Mouse (Mus musculus): ENCODE results near the gene Ptprd. TPM values are rescaled to one million over a fixed set of nuclear protein-coding genes. Genes with fewer than 3 reads are reported as not detected.

The Ptprd gene
- polyA plus RNA-seq, 1 experiment from 2014 or later: 46.2 TPM

DNA sequence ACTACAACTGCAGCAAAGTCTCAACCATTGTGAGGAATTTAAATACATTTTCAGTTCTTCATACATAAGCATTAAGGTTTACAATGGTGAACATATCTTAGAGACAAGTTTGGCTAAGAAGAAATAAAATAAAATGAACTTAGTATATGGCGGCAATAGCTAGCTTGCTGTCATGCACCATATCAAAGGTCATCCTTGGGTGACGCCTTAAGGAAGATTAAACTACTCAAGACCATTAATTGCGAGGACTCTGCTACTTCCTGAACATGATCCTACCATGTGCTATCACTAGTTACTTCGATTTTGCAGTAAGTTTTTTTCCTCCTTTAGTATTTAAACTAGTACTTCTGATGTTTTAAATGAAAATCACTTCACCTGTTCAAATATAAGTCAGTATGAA lies 1949.0 kb downstream of the Ptprd start:
- DNase-seq (ENCODE audit: low spot score) (no peak), ATAC-seq (ENCODE audit: low read depth) (no peak)
- Histone ChIP-seq H3K4me2 (ENCODE audit: low read depth, low read length) (no peak overlapping the region), H3K9ac (ENCODE audit: low read depth, low read length) (no peak overlapping the region), H3K36me3 (ENCODE audit: control insufficient read depth, insufficient read depth, low read length) (no peaks in the 10 kb centered on the region), H3K4me3 (ENCODE audit: low read depth, low read length) (no peak overlapping the region), H3K27me3 (replicated peaks; ENCODE audit: control insufficient read depth, insufficient read depth, low read length) (no peaks in the 10 kb centered on the region), H3K27ac (replicated peaks; ENCODE audit: low read depth, low read length) (no peak overlapping the region), H3K9me3 (ENCODE audit: control insufficient read depth, low read length) (no peaks in the 10 kb centered on the region), H3K4me1 (ENCODE audit: control insufficient read depth, insufficient read depth, low read length) (peaks cover 10% of the 10 kb centered on the region)
- WGBS: 87% methylated on average over 4 of the region's 4 CpGs

DNA sequence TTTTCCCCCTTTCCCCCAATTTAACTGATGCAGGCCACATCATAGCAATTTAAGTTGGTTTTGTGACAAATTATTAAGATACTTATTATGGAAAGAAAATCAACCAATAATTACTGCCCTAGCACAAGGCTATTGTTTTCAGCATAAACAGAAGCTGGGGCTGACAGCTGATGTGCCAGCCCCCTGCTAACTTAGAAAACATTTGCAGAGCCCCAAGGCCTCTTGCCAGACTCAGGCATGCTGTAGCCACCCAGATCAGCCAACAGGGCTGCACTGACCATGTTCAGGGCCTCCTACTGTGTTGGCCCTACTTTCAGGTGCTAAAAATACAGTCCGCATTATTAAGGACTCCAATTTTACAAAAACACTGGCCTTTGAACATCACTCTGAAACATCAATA lies 1951.1 kb downstream of the Ptprd start:
- Histone ChIP-seq H3K9me3 (ENCODE audit: control insufficient read depth, low read length) (no peaks in the 10 kb centered on the region), H3K9ac (ENCODE audit: low read depth, low read length) (no peak overlapping the region), H3K36me3 (ENCODE audit: control insufficient read depth, insufficient read depth, low read length) (no peaks in the 10 kb centered on the region), H3K27ac (replicated peaks; ENCODE audit: low read depth, low read length) (no peak overlapping the region), H3K4me3 (ENCODE audit: low read depth, low read length) (no peak overlapping the region), H3K4me2 (ENCODE audit: low read depth, low read length) (no peak overlapping the region), H3K4me1 (ENCODE audit: control insufficient read depth, insufficient read depth, low read length) (peaks cover 10% of the 10 kb centered on the region), H3K27me3 (replicated peaks; ENCODE audit: control insufficient read depth, insufficient read depth, low read length) (no peaks in the 10 kb centered on the region)
- DNase-seq (ENCODE audit: low spot score) (no peak), ATAC-seq (ENCODE audit: low read depth) (no peak)
- WGBS: 92% methylated on average over 1 of the region's 1 CpGs

DNA sequence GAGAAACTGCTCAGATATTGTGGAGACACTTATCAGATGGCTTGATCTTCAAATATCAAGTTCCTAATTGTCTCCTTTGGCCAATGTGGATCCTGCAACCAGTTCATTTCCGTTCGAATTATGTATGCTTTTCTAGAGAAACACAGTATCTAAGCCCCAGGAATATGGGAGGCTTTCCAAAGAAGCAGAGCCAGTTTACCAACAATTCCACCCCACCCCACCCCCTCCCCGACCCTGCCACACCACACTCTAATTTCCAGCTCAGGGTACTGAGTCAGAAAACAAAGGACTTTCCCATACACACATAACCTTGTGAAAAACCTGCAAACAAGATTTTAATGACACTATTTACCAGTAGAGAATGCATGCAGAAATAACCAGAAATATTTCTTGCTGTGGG lies 1951.5 kb downstream of the Ptprd start:
- H3K27me3 ChIP-seq (replicated peaks; ENCODE audit: control insufficient read depth, insufficient read depth, low read length): no peaks in the 10 kb centered on the region
- no peaks in the 10 kb centered on the region for H3K9me3 ChIP-seq (ENCODE audit: control insufficient read depth, low read length)
- ATAC-seq (ENCODE audit: low read depth) (peak; percentile 37; the same call in 1 of the 2 replicates), DNase-seq (ENCODE audit: low spot score) (peak; percentile 17)
- 57% methylated on average over 3 of the region's 3 CpGs for WGBS
- H3K4me1 ChIP-seq (ENCODE audit: control insufficient read depth, insufficient read depth, low read length): peaks cover 10% of the 10 kb centered on the region
- H3K27ac ChIP-seq (replicated peaks; ENCODE audit: low read depth, low read length): no peak overlapping the region; the same call in 1 of the 2 replicates
- no peak overlapping the region for H3K4me2 ChIP-seq (ENCODE audit: low read depth, low read length)
- no peaks in the 10 kb centered on the region for H3K36me3 ChIP-seq (ENCODE audit: control insufficient read depth, insufficient read depth, low read length)
- H3K4me3 ChIP-seq (ENCODE audit: low read depth, low read length): no peak overlapping the region
- H3K9ac ChIP-seq (ENCODE audit: low read depth, low read length): no peak overlapping the region

DNA sequence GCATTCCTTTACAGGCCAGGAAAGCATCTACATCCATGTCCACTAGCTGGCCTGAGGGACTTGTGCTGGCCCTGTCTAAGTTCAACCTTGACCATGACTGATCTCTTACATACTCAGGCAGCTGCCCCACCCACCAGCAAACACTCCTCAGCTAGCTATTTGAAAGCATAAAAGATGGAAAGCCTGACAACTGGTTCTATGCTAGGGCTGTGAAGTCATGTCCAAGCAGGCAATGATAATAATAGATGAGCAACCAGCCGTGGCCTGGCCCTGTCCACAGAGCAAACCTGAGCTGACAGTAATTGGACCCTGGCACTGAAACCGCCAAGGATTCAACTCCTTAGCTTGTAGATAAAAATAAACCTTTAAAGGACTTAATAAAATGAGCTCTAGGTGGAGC lies 1952.1 kb downstream of the Ptprd start:
- H3K4me2 ChIP-seq (ENCODE audit: low read depth, low read length): no peak overlapping the region
- no peaks in the 10 kb centered on the region for H3K9me3 ChIP-seq (ENCODE audit: control insufficient read depth, low read length)
- no peaks in the 10 kb centered on the region for H3K36me3 ChIP-seq (ENCODE audit: control insufficient read depth, insufficient read depth, low read length)
- DNase-seq (ENCODE audit: low spot score): peak; percentile 64
- WGBS: 49% methylated on average over 2 of the region's 2 CpGs
- H3K4me3 ChIP-seq (ENCODE audit: low read depth, low read length): no peak overlapping the region
- peak; percentile 47 for ATAC-seq (ENCODE audit: low read depth)
- peaks cover 10% of the 10 kb centered on the region for H3K4me1 ChIP-seq (ENCODE audit: control insufficient read depth, insufficient read depth, low read length)
- H3K27me3 ChIP-seq (replicated peaks; ENCODE audit: control insufficient read depth, insufficient read depth, low read length): no peaks in the 10 kb centered on the region
- no peak overlapping the region for H3K9ac ChIP-seq (ENCODE audit: low read depth, low read length)
- no peak overlapping the region for H3K27ac ChIP-seq (replicated peaks; ENCODE audit: low read depth, low read length)

DNA sequence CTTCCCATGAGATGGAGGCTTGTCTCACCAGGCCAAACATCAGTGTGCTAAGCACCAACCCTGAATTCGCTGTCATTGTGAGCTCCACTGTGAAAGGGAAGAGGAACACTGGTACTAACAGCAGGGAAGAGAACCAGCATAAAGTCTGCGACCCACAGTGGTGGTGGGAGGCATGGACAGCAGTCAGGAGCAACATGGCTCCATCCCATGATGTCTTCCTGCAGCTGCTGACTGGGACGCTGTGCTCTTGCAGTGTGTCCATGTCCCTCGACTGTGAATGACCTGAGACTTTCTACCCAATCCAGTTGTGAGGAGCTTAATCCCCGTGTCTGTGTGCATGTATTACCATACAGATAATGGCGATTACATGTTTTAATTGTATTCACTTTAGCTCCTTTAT lies 1967.4 kb downstream of the Ptprd start:
- no peak overlapping the region for H3K4me2 ChIP-seq (ENCODE audit: low read depth, low read length)
- H3K9ac ChIP-seq (ENCODE audit: low read depth, low read length): no peak overlapping the region
- no peak overlapping the region for H3K4me3 ChIP-seq (ENCODE audit: low read depth, low read length)
- no peak for DNase-seq (ENCODE audit: low spot score)
- H3K36me3 ChIP-seq (ENCODE audit: control insufficient read depth, insufficient read depth, low read length): peaks cover 15% of the 10 kb centered on the region
- whole genome bisulfite sequencing: 75% methylated on average over 6 of the region's 6 CpGs
- no peaks in the 10 kb centered on the region for H3K27me3 ChIP-seq (replicated peaks; ENCODE audit: control insufficient read depth, insufficient read depth, low read length)
- no peak overlapping the region for H3K27ac ChIP-seq (replicated peaks; ENCODE audit: low read depth, low read length)
- ATAC-seq (ENCODE audit: low read depth): no peak
- no peaks in the 10 kb centered on the region for H3K4me1 ChIP-seq (ENCODE audit: control insufficient read depth, insufficient read depth, low read length)
- no peaks in the 10 kb centered on the region for H3K9me3 ChIP-seq (ENCODE audit: control insufficient read depth, low read length)

DNA sequence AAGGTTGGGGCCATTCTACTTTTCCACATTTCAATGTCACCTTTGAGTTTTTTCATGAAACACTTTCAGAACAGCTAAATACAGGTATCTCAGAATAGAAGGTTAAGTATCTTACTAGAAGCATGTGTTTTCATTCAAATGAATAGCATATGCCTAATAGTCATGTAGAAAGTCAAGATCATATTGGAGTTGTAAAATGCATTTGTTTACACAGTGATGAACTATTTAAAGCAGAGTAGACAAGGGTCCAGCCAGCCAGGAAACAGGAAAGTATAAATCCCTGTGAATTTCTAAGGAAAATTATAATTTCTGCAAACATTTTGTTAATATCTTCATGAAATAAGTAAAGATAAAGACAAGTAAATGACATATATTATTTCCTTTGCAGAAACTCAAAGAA lies 1970.2 kb downstream of the Ptprd start:
- Histone ChIP-seq H3K27ac (replicated peaks; ENCODE audit: low read depth, low read length) (no peak overlapping the region), H3K9ac (ENCODE audit: low read depth, low read length) (no peak overlapping the region), H3K4me1 (ENCODE audit: control insufficient read depth, insufficient read depth, low read length) (no peaks in the 10 kb centered on the region), H3K4me3 (ENCODE audit: low read depth, low read length) (no peak overlapping the region), H3K4me2 (ENCODE audit: low read depth, low read length) (no peak overlapping the region), H3K27me3 (replicated peaks; ENCODE audit: control insufficient read depth, insufficient read depth, low read length) (no peaks in the 10 kb centered on the region), H3K36me3 (ENCODE audit: control insufficient read depth, insufficient read depth, low read length) (peaks cover 12% of the 10 kb centered on the region), H3K9me3 (ENCODE audit: control insufficient read depth, low read length) (no peaks in the 10 kb centered on the region)
- no peak for ATAC-seq (ENCODE audit: low read depth)
- DNase-seq (ENCODE audit: low spot score): no peak

DNA sequence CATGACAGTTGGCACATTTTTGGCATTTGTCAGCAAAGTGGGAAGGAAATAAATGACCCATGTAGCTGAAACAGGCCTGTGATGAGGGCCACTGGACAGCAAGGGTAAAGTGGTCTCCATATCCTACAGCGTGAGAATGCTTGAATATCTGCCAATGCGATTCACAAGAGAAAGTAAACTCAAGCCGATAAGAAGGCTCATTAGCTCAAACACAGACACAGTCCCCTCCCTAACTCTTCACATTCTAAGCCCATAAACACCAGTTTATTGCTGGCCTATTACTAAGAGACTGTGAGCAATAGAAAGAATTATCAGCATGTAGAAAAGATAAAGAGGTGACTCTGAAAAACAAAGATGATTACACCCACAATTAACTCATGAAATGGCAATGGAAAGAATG lies 1970.6 kb downstream of the Ptprd start:
- no peaks in the 10 kb centered on the region for H3K4me1 ChIP-seq (ENCODE audit: control insufficient read depth, insufficient read depth, low read length)
- DNase-seq (ENCODE audit: low spot score) (no peak), ATAC-seq (ENCODE audit: low read depth) (no peak)
- WGBS: 66% methylated on average over 3 of the region's 3 CpGs
- no peaks in the 10 kb centered on the region for H3K9me3 ChIP-seq (ENCODE audit: control insufficient read depth, low read length)
- no peak overlapping the region for H3K27ac ChIP-seq (replicated peaks; ENCODE audit: low read depth, low read length)
- peaks cover 8% of the 10 kb centered on the region for H3K36me3 ChIP-seq (ENCODE audit: control insufficient read depth, insufficient read depth, low read length)
- no peak overlapping the region for H3K4me2 ChIP-seq (ENCODE audit: low read depth, low read length)
- no peak overlapping the region for H3K9ac ChIP-seq (ENCODE audit: low read depth, low read length)
- no peak overlapping the region for H3K4me3 ChIP-seq (ENCODE audit: low read depth, low read length)
- no peaks in the 10 kb centered on the region for H3K27me3 ChIP-seq (replicated peaks; ENCODE audit: control insufficient read depth, insufficient read depth, low read length)

DNA sequence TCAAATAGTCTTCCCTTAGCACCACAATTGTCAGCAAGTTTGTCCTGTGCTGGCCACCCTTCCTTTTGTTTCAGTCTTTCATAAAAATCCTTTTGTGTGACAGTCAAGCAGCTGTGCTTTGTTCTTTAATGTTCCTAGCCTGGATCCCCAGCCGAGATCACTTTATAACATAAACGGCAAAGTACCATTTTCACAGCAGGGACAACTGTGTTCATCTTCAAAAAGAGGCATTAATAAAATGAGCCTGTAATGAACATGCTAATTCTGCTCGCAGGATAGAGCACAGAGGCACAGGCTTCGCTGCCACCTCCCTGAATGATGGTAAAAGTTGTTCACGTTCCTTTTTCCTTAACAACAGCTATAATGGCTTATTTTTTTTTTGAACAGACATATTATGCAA lies 1972.7 kb downstream of the Ptprd start:
- H3K9ac ChIP-seq (ENCODE audit: low read depth, low read length): no peak overlapping the region
- H3K27ac ChIP-seq (replicated peaks; ENCODE audit: low read depth, low read length): no peak overlapping the region
- no peak for DNase-seq (ENCODE audit: low spot score)
- no peak for ATAC-seq (ENCODE audit: low read depth)
- peaks cover 7% of the 10 kb centered on the region; the same call in 1 of the 2 replicates for H3K36me3 ChIP-seq (ENCODE audit: control insufficient read depth, insufficient read depth, low read length)
- no peaks in the 10 kb centered on the region for H3K4me1 ChIP-seq (ENCODE audit: control insufficient read depth, insufficient read depth, low read length)
- H3K9me3 ChIP-seq (ENCODE audit: control insufficient read depth, low read length): no peaks in the 10 kb centered on the region
- H3K27me3 ChIP-seq (replicated peaks; ENCODE audit: control insufficient read depth, insufficient read depth, low read length): no peaks in the 10 kb centered on the region
- H3K4me3 ChIP-seq (ENCODE audit: low read depth, low read length): no peak overlapping the region
- H3K4me2 ChIP-seq (ENCODE audit: low read depth, low read length): no peak overlapping the region
- WGBS: 65% methylated on average over 5 of the region's 5 CpGs

DNA sequence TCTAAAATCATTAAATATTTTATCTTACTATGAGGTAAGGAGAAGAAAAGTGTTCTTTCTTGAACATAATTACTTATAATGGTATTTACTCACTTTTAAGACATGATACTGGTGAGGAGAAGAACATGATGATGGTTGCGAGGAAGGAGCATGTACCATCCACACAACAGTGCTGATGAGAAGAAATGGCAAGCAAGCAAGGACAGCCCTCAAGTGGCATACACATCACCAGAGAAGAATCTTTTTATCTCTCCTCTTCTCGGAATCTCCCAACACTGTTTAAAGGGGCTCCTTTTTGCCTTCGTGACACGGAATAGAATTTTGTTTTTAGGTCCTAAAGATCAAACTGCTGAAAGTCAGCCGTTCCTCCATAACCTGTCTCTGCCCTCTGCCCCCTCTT lies 1973.2 kb downstream of the Ptprd start:
- no peak overlapping the region for H3K4me2 ChIP-seq (ENCODE audit: low read depth, low read length)
- WGBS: 83% methylated on average over 5 of the region's 5 CpGs
- H3K9ac ChIP-seq (ENCODE audit: low read depth, low read length): no peak overlapping the region
- DNase-seq (ENCODE audit: low spot score) (no peak), ATAC-seq (ENCODE audit: low read depth) (no peak)
- H3K27ac ChIP-seq (replicated peaks; ENCODE audit: low read depth, low read length): no peak overlapping the region
- H3K4me1 ChIP-seq (ENCODE audit: control insufficient read depth, insufficient read depth, low read length): no peaks in the 10 kb centered on the region
- H3K4me3 ChIP-seq (ENCODE audit: low read depth, low read length): no peak overlapping the region
- no peaks in the 10 kb centered on the region for H3K9me3 ChIP-seq (ENCODE audit: control insufficient read depth, low read length)
- no peaks in the 10 kb centered on the region for H3K27me3 ChIP-seq (replicated peaks; ENCODE audit: control insufficient read depth, insufficient read depth, low read length)
- peaks cover 5% of the 10 kb centered on the region; the same call in 1 of the 2 replicates for H3K36me3 ChIP-seq (ENCODE audit: control insufficient read depth, insufficient read depth, low read length)

Data from embryonic facial prominence, embryonic 14.5 days (tissue).